Mouse (Mus musculus): ENCODE data around the gene Adgrg3.

- TF ChIP-seq POLR2A (IDR thresholded peaks at IDR 0.05; ENCODE audit: insufficient read depth, low read depth, low read length) (no peak), CTCF (IDR thresholded peaks at IDR 0.05; ENCODE audit: insufficient read depth, low read depth, low read length) (no peak)
These were observed 61.8 kb downstream of the Adgrg3 start for GRCm38 (mm10) chr8:95079305-95079704.

Measured in olfactory bulb, adult 2 months (tissue).